Mouse (Mus musculus) heart, embryonic 16.5 days (tissue): ENCODE measurements around the gene Apela. TPM values are rescaled to one million over a fixed set of nuclear protein-coding genes. Genes with fewer than 3 reads are reported as not detected.

Experiments
- ATAC-seq: fragments of 200-750 bp; cut with Nextera tagmentation; replicated peaks from 2 replicates; pipeline ENCODE4 v1.8.0; 2017; ENCODE audit warnings: moderate number of reproducible peaks; ENCODE audit not compliant: insufficient read depth, low FRiP score; ENCODE audit errors: extremely low read depth
- H3K27ac ChIP-seq: fragments of 300-500 bp; sonication (generic); 2 replicates; pipeline ENCODE4 v1.5.1; 2014; ENCODE audit warnings: mild to moderate bottlenecking, low read length, control low read depth, moderate library complexity
- H3K27me3 ChIP-seq: fragments of 300-500 bp; sonication (generic); 2 replicates; pipeline ENCODE4 v1.6.1; 2014; ENCODE audit warnings: low read length, mixed read lengths; ENCODE audit not compliant: control insufficient read depth, insufficient read depth
- H3K36me3 ChIP-seq: fragments of 300-500 bp; sonication (generic); 2 replicates; pipeline ENCODE4 v1.6.1; 2014; ENCODE audit not compliant: control insufficient read depth, insufficient read depth
- H3K4me1 ChIP-seq: fragments of 300-500 bp; sonication (generic); 2 replicates; pipeline ENCODE4 v1.6.1; 2014; ENCODE audit warnings: low read length, mixed read lengths; ENCODE audit not compliant: control insufficient read depth, insufficient read depth
- H3K4me2 ChIP-seq: fragments of 300-500 bp; sonication (generic); 2 replicates; pipeline ENCODE4 v1.6.1; 2014; ENCODE audit warnings: low read depth, mild to moderate bottlenecking, control low read depth, low read length
- H3K4me3 ChIP-seq: fragments of 300-500 bp; sonication (generic); 2 replicates; pipeline ENCODE4 v1.5.1; 2014; ENCODE audit warnings: mild to moderate bottlenecking, control low read depth, low read length
- H3K9ac ChIP-seq: fragments of 300-500 bp; sonication (generic); 2 replicates; pipeline ENCODE4 v1.6.1; 2014; ENCODE audit warnings: low read length, control low read depth
- H3K9me3 ChIP-seq: fragments of 300-500 bp; sonication (generic); replicated peaks from 2 replicates; pipeline ENCODE4 v1.6.1; 2016; ENCODE audit warnings: low read length; ENCODE audit not compliant: control insufficient read depth
- WGBS: fragments of 180-500 bp; shearing (Covaris S2); extraction: QIAGEN DNeasy Blood & Tissue Kit; methylation state at CpG from one replicate; pipeline ENCODE4 v1.1.7; 2014; 5-methylcytosine and 5-hydroxymethylcytosine counted together
- polyA plus RNA-seq: library from polyadenylated mRNA; unstranded; fragments of >200 nt; fragmentation: Nextera tagmentation; extraction: Ambion mirVana; gene quantifications from 2 replicates; pipeline ENCODE4 v1.2.1, GENCODE M21; 2015

Apela gene
- polyA plus RNA-seq, result 2.9 and 4.3 TPM in 2 replicates

- 1% methylated on average over 8 of the region's 8 CpGs for WGBS
Measured at GRCm38 (mm10) chr8:65037117-65037533, at the start of gene Apela. Apela (minus strand) TSS chr8:65037336.

GRCm38 (mm10) chr8:65085680-65086079 lies 48.5 kb upstream of the Apela start:
- Histone ChIP-seq H3K9me3 (0 out of 2 replicates have a peak, but pooled peaks cover 2% of the 10 kb centered on the region), H3K4me1 (no peaks in the 10 kb centered on the region), H3K36me3 (no peaks in the 10 kb centered on the region), H3K27ac (no peak overlapping the region), H3K4me2 (no peak overlapping the region), H3K27me3 (no peaks in the 10 kb centered on the region), H3K4me3 (no peak overlapping the region), H3K9ac (no peak overlapping the region)
- 79% methylated on average over 2 of the region's 2 CpGs for WGBS
- no peak for ATAC-seq

More at GRCm38 (mm10) chr8:65037117-65037533, at the start of gene Apela:
- H3K27me3 ChIP-seq, result no peaks in the 10 kb centered on the region
- no peaks in the 10 kb centered on the region for H3K36me3 ChIP-seq
- H3K4me3 ChIP-seq, result peak within 1 kb of the TSS; percentile 54
- H3K4me1 ChIP-seq, result no peaks in the 10 kb centered on the region; the same call in 1 of the 2 replicates
- H3K9me3 ChIP-seq, result no peaks in the 10 kb centered on the region
- no peak within 1 kb of the TSS for H3K27ac ChIP-seq
- H3K4me2 ChIP-seq, result peak within 1 kb of the TSS; percentile 82
- ATAC-seq, result no peak
- H3K9ac ChIP-seq, result peak within 1 kb of the TSS; percentile 43; the same call in 1 of the 2 replicates

- H3K4me3 ChIP-seq, result no peak overlapping the region
- ATAC-seq, result no peak
- H3K9ac ChIP-seq, result no peak overlapping the region
- H3K4me1 ChIP-seq, result no peaks in the 10 kb centered on the region
- no peaks in the 10 kb centered on the region for H3K36me3 ChIP-seq
- H3K27me3 ChIP-seq, result no peaks in the 10 kb centered on the region
- no peak overlapping the region for H3K4me2 ChIP-seq
- H3K27ac ChIP-seq, result no peak overlapping the region
- 0 out of 2 replicates have a peak, but pooled peaks cover 2% of the 10 kb centered on the region for H3K9me3 ChIP-seq
- WGBS, result 61% methylated on average over 9 of the region's 9 CpGs
Measured at GRCm38 (mm10) chr8:65080731-65081130, 43.6 kb upstream of the Apela start.

GRCm38 (mm10) chr8:65074733-65075132 lies 37.6 kb upstream of the Apela start, which contains the start of gene Gm10663:
Gm10663 (plus strand) TSS chr8:65075033.
- ATAC-seq, result no peak
- Histone ChIP-seq H3K27me3 (no peaks in the 10 kb centered on the region), H3K27ac (no peak within 1 kb of the TSS), H3K4me1 (no peaks in the 10 kb centered on the region), H3K4me2 (no peak within 1 kb of the TSS), H3K4me3 (no peak within 1 kb of the TSS), H3K36me3 (no peaks in the 10 kb centered on the region), H3K9ac (no peak within 1 kb of the TSS), H3K9me3 (no peaks in the 10 kb centered on the region)
- WGBS, result 86% methylated on average over 2 of the region's 2 CpGs

- WGBS, result 79% methylated on average over 4 of the region's 4 CpGs
- Histone ChIP-seq H3K9ac (no peak overlapping the region), H3K4me2 (no peak overlapping the region), H3K27me3 (no peaks in the 10 kb centered on the region), H3K9me3 (no peaks in the 10 kb centered on the region), H3K4me3 (no peak overlapping the region), H3K27ac (no peak overlapping the region), H3K4me1 (no peaks in the 10 kb centered on the region), H3K36me3 (no peaks in the 10 kb centered on the region)
- ATAC-seq, result no peak
Measured at GRCm38 (mm10) chr8:65070996-65071395, 33.9 kb upstream of the Apela start.

GRCm38 (mm10) chr8:65068473-65068819 lies 31.3 kb upstream of the Apela start:
- H3K9me3 ChIP-seq, result no peaks in the 10 kb centered on the region
- WGBS, result 88% methylated on average over 4 of the region's 4 CpGs
- H3K27me3 ChIP-seq, result no peaks in the 10 kb centered on the region
- no peak for ATAC-seq
- no peak overlapping the region for H3K4me3 ChIP-seq
- no peak overlapping the region for H3K9ac ChIP-seq
- no peak overlapping the region for H3K27ac ChIP-seq
- H3K4me2 ChIP-seq, result no peak overlapping the region
- H3K36me3 ChIP-seq, result no peaks in the 10 kb centered on the region
- H3K4me1 ChIP-seq, result no peaks in the 10 kb centered on the region

GRCm38 (mm10) chr8:65067694-65068472 lies 30.7 kb upstream of the Apela start:
- Histone ChIP-seq H3K4me1 (no peaks in the 10 kb centered on the region), H3K27me3 (no peaks in the 10 kb centered on the region), H3K36me3 (no peaks in the 10 kb centered on the region), H3K4me2 (no peak overlapping the region), H3K27ac (no peak overlapping the region), H3K4me3 (no peak overlapping the region), H3K9ac (no peak overlapping the region), H3K9me3 (no peaks in the 10 kb centered on the region)
- 47% methylated on average over 10 of the region's 10 CpGs for WGBS
- ATAC-seq, result no peak

GRCm38 (mm10) chr8:65067031-65067430 lies 29.9 kb upstream of the Apela start:
- Histone ChIP-seq H3K4me3 (no peak overlapping the region), H3K27ac (no peak overlapping the region), H3K9me3 (no peaks in the 10 kb centered on the region), H3K36me3 (no peaks in the 10 kb centered on the region), H3K4me2 (no peak overlapping the region), H3K27me3 (no peaks in the 10 kb centered on the region), H3K9ac (no peak overlapping the region), H3K4me1 (no peaks in the 10 kb centered on the region)
- no peak for ATAC-seq
- 90% methylated on average over 4 of the region's 4 CpGs for WGBS

GRCm38 (mm10) chr8:65065622-65066021 lies 28.5 kb upstream of the Apela start:
- H3K4me2 ChIP-seq, result no peak overlapping the region
- H3K36me3 ChIP-seq, result no peaks in the 10 kb centered on the region
- no peaks in the 10 kb centered on the region for H3K27me3 ChIP-seq
- H3K4me3 ChIP-seq, result no peak overlapping the region
- no peaks in the 10 kb centered on the region for H3K4me1 ChIP-seq
- H3K9me3 ChIP-seq, result no peaks in the 10 kb centered on the region
- no peak overlapping the region for H3K9ac ChIP-seq
- no peak for ATAC-seq
- no peak overlapping the region for H3K27ac ChIP-seq
- 96% methylated on average over 3 of the region's 3 CpGs for WGBS
